Mouse (Mus musculus) NIH3T3 (cell line): ENCODE measurements at regions not wholly inside any gene's neighbourhood (a gene's known extent, or its start where the extent isn't known, plus 50 kb on each side); places are given as distances from the start of the nearest gene placed in this dataset.
"Not testable (repeated sequence)": the region's sequence is repeated elsewhere in the genome, so short reads cannot be mapped to it uniquely, and the experiment has no call there.

Experiments
- DNase-seq: peaks from one replicate; pipeline ENCODE4 v3.0.0-alpha.2; 2012; ENCODE audit warnings: low read depth

- DNase-seq = peak; percentile 42
Observed at GRCm38 (mm10) chr10:38458975-38459374, 362.6 kb downstream of the Rfpl4b start.

- no peak for DNase-seq
Observed at GRCm38 (mm10) chr10:38458424-38458823, 363.2 kb downstream of the Rfpl4b start.

DNA sequence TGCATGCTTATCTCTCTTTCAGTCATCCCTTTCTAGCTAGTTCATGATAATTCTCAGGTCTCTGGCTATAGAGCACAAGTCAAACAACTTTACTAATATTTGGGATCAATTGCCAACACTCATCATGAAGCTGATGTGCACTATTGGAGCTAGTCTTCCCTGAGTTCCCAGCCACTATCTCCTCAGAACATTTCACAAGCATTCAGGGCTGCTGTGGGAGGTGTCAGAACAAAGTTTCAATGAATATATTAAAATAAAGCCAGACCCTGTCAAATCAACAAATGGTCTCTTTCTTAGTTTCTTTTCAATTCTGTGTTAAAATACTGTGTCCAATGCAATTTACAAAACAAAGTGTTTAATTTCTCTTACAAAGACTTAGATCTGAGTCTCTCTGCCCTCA is 364.8 kb downstream of the Rfpl4b start:
- DNase-seq = no peak

DNA sequence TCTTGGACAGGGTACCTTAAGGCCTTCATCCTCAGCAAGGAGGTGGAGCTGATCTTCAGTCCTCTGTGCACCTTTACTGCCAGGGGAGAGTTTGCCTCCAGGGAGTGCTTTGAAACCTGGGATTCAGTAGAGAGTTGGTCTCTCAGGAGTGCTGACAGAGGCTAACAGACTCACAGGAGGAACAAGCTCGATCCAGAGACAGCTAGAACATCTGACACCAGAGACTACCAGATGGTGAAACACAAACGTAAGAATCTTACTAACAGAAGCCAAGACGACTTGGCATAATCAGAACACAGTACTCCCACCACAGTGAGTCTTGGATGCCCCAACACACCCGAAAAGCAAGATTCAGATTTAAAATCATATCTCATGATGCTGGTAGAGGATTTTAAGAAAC is 372.3 kb downstream of the Rfpl4b start:
- no peak for DNase-seq

DNA sequence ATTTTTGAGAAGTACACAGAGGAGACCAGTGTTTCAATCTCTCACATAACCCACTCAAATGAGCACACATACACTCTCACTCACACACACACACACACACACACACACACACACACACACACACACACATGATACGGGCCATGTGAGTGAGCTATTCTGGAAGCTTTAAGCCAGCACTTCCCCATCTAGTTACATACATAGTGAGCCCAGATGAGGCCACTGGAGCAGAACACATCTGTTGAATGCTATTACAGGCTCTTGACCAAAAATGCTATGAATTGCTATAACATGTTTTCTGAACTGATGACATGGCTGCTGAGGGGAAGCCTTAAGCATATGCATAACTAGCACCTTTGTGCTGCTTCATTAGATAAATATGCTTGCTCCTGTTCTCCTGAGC is 373.9 kb downstream of the Rfpl4b start:
- DNase-seq = no peak

DNA sequence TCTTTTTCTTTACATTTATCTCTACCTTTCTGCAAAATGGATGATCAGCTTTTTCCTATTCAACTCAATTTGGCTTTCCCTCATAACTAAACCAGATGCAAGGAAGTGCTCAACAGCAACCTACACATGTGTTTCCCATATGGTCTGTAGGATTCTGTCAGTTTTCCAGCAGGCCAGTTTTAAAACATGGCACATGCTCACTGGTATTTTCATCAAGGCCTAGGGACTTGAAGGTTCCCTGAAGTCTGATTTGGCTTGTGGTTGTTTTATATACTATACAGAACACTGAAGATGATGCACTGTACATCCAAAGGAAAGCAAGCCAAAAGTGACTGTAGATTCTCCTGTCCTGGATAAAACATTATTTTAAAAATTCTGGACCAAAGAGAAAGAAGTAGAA is 374.3 kb downstream of the Rfpl4b start:
- peak; percentile 55 for DNase-seq

GRCm38 (mm10) chr10:38439286-38439685 is 382.3 kb downstream of the Rfpl4b start:
- peak; percentile 63 for DNase-seq

DNA sequence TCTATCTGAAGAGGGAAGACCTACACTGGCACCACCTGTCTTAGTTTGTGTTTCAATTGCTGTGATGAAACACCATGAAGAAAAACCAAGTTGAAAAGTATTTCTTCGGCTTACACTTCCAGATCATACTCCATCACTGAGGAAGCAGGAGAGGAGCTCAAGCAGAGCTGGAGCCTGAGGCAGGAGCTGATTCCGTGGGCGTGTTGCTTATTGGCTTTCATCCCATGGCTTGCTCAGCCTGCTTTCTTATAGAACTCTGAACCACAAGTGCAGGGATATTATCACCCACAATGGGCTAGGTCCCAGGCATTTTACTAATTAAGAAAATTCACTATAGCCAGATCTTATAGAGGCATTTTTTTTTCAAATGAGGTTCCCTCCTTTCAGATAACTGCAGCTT is 384.7 kb downstream of the Rfpl4b start:
- DNase-seq = peak; percentile 31

DNA sequence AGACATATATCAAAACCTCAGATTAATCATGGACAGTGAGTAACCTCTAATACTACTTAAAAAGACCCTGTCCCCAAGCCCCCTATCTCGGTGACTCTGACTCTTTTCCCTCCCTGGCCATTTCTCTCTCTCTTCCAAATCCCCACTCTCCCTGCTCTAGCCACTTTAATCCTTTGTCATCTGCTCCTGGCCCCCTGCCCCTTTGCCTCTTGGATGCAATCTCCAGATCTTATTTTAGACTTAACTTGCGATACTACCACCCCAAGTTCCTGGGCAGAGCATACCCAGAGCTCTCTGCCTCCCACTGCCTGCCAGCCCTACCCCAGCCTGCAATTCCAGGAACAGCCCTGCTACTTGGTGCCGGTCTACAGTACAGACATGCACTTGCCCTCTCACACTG is 400.0 kb downstream of the Rfpl4b start:
- no peak for DNase-seq

DNA sequence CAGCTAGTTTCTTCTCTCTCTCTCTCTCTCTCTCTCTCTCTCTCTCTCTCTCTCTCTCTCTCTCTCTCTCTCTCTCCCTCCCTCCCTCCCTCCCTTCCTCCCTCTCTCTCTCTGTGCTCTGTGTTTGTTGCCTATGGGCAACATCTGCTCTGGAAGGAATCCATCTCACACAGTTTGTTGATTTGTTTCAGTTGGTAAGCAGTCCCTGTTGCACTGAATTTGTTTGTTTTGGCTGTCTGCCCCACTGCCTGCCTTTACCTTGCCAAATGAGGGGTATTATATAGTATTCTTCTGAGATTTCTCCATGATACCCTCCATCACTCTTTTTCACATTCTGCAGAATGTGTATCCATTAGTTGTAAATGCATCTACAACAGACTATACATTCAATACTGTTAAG is 401.8 kb downstream of the Rfpl4b start:
- peak; percentile 70 for DNase-seq

- DNase-seq = no peak
Observed at GRCm38 (mm10) chr10:38383161-38383560, 438.4 kb downstream of the Rfpl4b start.

GRCm38 (mm10) chr10:38381873-38382296 is 439.7 kb downstream of the Rfpl4b start:
- DNase-seq = no peak

GRCm38 (mm10) chr10:38380388-38380787 is 441.2 kb downstream of the Rfpl4b start:
- peak; percentile 22 for DNase-seq

DNA sequence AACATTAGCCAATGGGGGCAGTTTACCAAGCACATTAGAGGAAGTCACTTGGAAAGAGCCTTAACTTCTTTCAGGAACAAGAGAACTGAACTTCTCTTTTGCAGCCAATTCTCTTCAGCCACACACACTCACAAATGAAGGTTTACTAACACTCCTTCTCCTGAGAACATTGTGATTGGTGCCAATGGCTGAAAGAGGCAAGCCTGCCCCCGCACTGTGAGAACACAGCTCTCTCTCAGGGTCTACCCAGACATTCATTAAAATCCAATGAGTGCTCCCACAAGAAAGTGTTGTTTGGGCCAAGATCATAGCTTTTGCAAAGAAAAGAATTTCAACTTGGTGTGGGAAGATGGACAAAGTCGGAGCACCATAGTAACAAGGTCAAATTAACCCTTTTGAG is 454.8 kb downstream of the Rfpl4b start:
- DNase-seq = no peak

DNA sequence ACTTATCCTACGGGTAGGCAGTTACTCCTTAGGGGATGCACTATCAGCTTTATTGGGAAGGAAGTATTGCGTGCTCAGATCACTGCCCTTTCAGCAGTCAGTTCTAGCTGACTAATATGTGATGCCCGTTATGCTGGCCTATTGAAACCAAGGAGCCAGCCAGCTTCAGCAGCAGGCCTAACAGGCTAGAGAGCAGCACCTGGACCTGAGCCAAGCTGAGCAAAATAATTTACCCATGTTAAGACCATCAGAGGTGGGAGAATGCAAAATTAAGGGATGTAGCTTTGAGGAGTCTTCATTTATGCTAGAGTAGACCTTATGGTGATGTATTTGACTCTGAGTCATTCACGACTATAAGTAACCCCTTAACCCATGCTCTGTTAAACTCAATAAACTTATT is 456.7 kb downstream of the Rfpl4b start:
- peak; percentile 12 for DNase-seq

DNA sequence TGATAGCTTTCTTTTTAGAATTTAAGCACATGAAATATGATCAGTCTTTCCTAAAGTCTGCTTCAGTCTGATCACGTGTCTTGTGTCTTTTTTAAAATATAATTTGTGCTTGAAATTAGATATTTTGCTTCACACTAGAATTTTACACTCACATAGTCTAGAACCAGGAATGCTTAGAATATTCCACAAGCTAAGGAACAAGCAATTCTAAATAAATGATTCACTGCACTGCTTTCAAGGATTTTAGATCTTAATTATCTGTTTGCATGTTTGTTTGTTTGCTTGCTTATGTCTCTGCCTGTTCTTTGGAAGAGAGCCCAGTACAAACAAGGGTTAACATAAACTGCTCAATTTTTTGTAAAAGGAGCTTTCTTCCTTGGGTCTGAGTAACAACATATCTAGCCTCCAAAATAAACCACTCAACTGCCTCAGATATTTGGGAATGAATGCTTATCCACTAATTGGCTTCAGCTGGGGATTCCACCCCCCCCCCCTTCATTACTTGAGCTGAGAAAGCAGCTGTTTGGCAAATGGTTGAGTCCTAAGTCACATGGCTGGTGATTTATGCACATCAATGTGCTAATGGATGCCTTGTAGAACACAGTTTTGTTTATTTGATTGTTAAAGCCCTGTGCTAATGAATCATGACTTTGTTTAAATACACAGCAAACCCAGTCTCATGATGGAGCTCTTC is 463.9 kb downstream of the Rfpl4b start:
- peak; percentile 88 for DNase-seq

DNA sequence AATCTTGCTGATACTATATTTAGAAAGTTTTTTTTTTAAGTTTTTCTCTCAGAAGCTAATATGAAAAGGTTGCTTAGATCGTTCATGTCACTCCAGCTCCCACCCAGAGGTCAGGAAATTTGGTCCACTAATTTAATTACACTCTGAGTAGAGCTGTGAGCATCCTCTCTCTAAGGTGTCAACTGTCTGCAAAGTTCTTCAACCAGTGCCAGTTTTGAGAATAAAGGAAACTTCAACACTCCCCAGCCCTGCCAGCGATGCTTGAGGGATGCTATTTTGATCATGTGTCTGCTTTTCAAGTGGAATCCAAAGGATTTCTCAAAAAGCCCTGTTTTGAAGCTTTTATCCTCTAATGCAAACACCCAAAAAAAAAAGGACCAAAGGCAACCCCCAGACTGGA is 467.6 kb downstream of the Rfpl4b start:
- no peak for DNase-seq

DNA sequence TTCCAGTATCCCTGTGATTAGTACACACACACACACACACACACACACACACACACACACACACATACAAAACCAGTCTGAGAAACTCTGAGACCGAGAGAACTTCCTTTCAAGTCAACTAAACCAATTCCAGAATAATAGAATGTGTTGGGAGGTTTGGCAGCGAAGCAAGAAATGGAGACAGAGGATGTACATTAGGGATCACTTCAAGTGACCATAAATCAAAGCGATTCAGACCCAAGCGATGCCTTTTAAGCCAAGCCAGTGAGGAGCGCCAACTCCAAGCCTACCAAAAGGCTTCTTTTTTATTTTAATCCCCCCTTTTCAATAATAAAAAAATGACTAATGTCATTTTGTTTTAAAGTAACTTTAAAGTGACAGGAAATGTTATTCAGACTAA is 468.1 kb downstream of the Rfpl4b start:
- DNase-seq = no peak

DNA sequence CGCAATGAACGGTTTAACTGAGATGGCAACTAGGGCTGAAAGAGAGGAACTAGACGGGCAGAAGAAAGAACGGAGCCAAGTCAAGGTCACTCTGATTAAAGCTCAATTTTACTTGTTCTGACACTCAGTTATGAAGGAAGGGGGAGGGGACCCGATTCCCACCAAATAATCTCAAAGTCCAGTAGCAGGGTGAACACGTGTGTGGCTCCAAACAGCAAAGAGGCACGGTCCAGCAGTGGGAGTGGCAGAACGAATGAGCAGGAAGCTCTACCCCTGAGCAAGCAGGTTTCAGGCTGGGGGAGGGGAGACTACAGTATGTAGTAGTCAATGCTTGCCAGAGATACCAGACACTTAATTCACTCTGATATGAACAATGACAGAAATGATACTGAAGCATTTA is 474.6 kb downstream of the Rfpl4b start:
- DNase-seq = not testable (repeated sequence)

DNA sequence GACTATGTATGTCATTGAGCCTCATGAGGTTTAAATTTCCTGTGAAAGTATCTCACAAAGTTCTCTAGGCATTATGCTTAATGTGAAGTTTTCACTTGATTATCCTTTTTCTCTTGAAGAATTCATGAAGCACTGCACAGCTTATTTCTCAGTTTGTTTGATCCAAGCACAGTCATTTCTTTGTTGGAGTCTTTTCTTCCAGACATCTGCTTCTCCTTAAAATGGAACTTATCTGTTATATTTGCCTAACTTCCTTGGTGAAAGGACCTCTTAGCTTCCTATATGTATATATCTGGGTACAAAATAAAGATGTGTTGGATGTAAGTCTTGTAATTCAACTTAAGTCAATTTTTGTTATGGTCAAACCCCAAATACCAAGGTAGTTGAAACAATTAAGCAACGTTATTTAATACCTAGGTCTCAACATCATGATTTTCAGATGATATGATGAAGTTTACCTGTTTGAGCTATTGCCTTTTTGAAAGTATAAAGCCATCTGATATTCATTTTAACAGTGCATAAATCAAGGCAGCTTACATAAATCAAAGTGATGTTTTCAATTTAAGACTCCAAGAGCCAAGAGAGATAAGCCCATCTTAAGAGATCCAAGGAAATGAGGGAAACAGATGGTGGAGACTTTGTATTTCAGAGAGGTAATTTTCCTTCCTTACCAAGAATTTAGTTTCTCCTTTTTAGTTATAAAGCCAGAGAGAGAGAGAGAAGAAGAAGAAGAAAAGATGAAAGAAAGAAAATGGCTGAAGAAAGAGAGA is 481.0 kb downstream of the Rfpl4b start:
- DNase-seq = peak; percentile 34

- peak; percentile 81 for DNase-seq
Observed at GRCm38 (mm10) chr10:38308716-38309392, 512.7 kb downstream of the Rfpl4b start.

GRCm38 (mm10) chr10:38295724-38296123 is 525.9 kb downstream of the Rfpl4b start:
- DNase-seq = peak; percentile 90

DNA sequence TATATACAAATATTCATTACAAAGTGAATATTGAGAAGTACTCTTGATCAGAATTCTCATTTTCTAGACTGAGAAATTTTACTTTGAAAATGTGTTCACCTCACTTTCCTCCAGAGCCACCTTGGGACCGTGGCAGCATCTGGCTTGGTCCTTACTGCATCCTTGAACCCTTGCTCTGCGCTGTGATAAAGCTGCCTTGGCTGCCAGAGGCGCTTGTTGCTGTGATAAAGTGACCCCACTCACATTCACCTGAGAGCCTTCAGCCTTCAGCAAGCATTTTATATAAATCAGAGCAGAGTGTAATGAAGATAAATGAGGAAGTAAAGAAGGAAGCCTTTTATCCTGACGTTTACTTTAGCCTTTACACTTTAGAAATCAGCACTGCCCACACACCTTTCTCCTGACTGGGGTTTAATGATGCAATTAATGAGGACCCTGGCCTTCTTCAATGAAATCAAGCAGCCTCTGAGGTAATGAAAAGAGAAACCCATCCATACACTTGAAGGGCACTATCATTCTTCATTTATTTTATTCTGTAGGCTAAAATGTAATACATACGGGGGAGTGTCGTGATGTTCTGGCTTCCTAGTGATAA is 532.8 kb downstream of the Rfpl4b start:
- no peak for DNase-seq
